8 mouse cellular contexts compared by ENCODE assay signal in the genomic region with DNA sequence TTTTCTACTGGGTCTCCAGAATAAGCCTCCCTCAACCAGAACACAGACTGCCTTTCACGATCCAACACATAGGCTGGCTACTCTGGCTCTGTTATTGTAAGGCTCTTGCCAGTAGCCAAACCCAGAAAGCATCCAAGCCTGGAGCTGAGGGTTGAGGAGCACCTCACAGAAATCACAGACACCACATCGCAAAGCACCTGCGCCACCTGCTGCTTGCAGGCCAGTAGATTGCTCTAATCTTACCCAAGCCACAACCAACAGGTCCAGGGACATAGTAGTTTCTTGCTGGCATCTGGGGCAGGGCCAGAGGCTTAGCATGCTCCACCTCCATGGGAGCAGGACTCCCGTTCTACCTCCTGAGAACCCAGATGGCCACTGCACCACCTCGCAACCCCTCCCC. TPM values are rescaled to one million over a fixed set of nuclear protein-coding genes. Genes with fewer than 3 reads are reported as not detected.
DNase-seq lines count a peak whose midpoint lies in the region; ATAC-seq and TF ChIP-seq lines count a peak whose summit lies in the region.

No protein-coding gene starts in this region.

- WGBS in hindbrain, embryonic 13.5 days: 49% methylated on average over 5 of the region's 5 CpGs
- WGBS in hindbrain, embryonic 10.5 days: 48% methylated on average over 5 of the region's 5 CpGs
- 42% methylated on average over 5 of the region's 5 CpGs for WGBS in embryonic facial prominence, embryonic 10.5 days
- 27% methylated on average over 5 of the region's 5 CpGs for WGBS in limb, embryonic 11.5 days
- 46% methylated on average over 5 of the region's 5 CpGs for WGBS in thymus, adult 2 months

- peak; percentile 29 for ATAC-seq in hindbrain, embryonic 13.5 days (ENCODE audit: low FRiP score)
- no peak for ATAC-seq in limb, embryonic 11.5 days (ENCODE audit: insufficient number of reproducible peaks, low FRiP score, low TSS enrichment, low read depth)

- TF ChIP-seq CTCF in MEL (IDR thresholded peaks at IDR 0.05 in 2 of 3, conservative IDR thresholded peaks at IDR 0.05 in 1 of 3; ENCODE audit: control insufficient read depth in 1 of 3, insufficient read depth in 1 of 3, low read depth in 2 of 3, low read length in 3 of 3, poor library complexity in 1 of 3, severe bottlenecking in 1 of 3): peak in 2 of 3 experiments; percentile 39 to 41; a peak in 4 of 6 replicates
- TF ChIP-seq CTCF in thymus, adult 2 months (IDR thresholded peaks at IDR 0.05; ENCODE audit: borderline replicate concordance, control insufficient read depth, extremely low read depth, insufficient read depth, low read length, poor library complexity): no peak

- no peak overlapping the region for H3K4me2 ChIP-seq in hindbrain, embryonic 13.5 days
- no peak overlapping the region for H3K4me2 ChIP-seq in limb, embryonic 11.5 days (ENCODE audit: low read depth, severe bottlenecking)

- H3K4me1 ChIP-seq in hindbrain, embryonic 13.5 days (replicated peaks): peaks cover 12% of the 10 kb centered on the region
- H3K4me1 ChIP-seq in hindbrain, embryonic 10.5 days (replicated peaks): peaks cover 8% of the 10 kb centered on the region
- H3K4me1 ChIP-seq in MEL (ENCODE audit: control insufficient read depth in 1 of 2, insufficient read depth in 2 of 2, low read length in 2 of 2): no peaks in the 10 kb centered on the region
- H3K4me1 ChIP-seq in embryonic facial prominence, embryonic 10.5 days: peaks cover 10% of the 10 kb centered on the region
- peaks cover 4% of the 10 kb centered on the region; the same call in 1 of the 2 replicates for H3K4me1 ChIP-seq in limb, embryonic 11.5 days (ENCODE audit: control insufficient read depth, insufficient read depth, low read length)
- no peaks in the 10 kb centered on the region for H3K4me1 ChIP-seq in thymus, adult 2 months (replicated peaks; ENCODE audit: control insufficient read depth, insufficient read depth, low read length)

- no peak overlapping the region for H3K9ac ChIP-seq in hindbrain, embryonic 13.5 days
- H3K9ac ChIP-seq in MEL (ENCODE audit: control insufficient read depth, low read depth, low read length, poor library complexity, severe bottlenecking): no peak overlapping the region
- H3K9ac ChIP-seq in limb, embryonic 11.5 days (ENCODE audit: low read length): no peak overlapping the region

- TF ChIP-seq POLR2A in MEL (IDR thresholded peaks at IDR 0.05; ENCODE audit: control insufficient read depth in 1 of 2, insufficient read depth in 1 of 2, low read depth in 1 of 2, low read length in 2 of 2, poor library complexity in 1 of 2): no peak
- TF ChIP-seq POLR2A in thymus, adult 2 months (IDR thresholded peaks at IDR 0.05; ENCODE audit: control insufficient read depth, extremely low read depth, insufficient read depth, low read length, poor library complexity): no peak

- no peak for DNase-seq in hindbrain, embryonic 10.5 days (ENCODE audit: low spot score)
- no peak for DNase-seq in MEL (ENCODE audit: low read depth, low spot score)
- DNase-seq in embryonic facial prominence, embryonic 10.5 days (ENCODE audit: low spot score): peak; percentile 26
- DNase-seq in limb, embryonic 11.5 days (ENCODE audit: low spot score): peak; percentile 43
- DNase-seq in right cerebral cortex, postnatal 4 days: peak; percentile 43
- DNase-seq in thymus, adult 18-20 months: no peak
- DNase-seq in thymus, adult 2 months: no peak

- H3K27ac ChIP-seq in hindbrain, embryonic 13.5 days: no peak overlapping the region
- H3K27ac ChIP-seq in hindbrain, embryonic 10.5 days: no peak overlapping the region
- no peak overlapping the region for H3K27ac ChIP-seq in MEL (ENCODE audit: control insufficient read depth, low read depth, low read length)
- H3K27ac ChIP-seq in embryonic facial prominence, embryonic 10.5 days (replicated peaks): no peak overlapping the region
- no peak overlapping the region for H3K27ac ChIP-seq in limb, embryonic 11.5 days (replicated peaks; ENCODE audit: low read depth, low read length)
- no peak overlapping the region for H3K27ac ChIP-seq in thymus, adult 2 months (ENCODE audit: control insufficient read depth, insufficient read depth, low read length)

- no peaks in the 10 kb centered on the region for H3K79me2 ChIP-seq in MEL (ENCODE audit: control insufficient read depth, insufficient read depth, low read length, poor library complexity)

- no peaks in the 10 kb centered on the region for H3K9me3 ChIP-seq in hindbrain, embryonic 13.5 days
- H3K9me3 ChIP-seq in hindbrain, embryonic 10.5 days: no peaks in the 10 kb centered on the region
- H3K9me3 ChIP-seq in MEL (replicated peaks; ENCODE audit: insufficient read depth, low read length): no peaks in the 10 kb centered on the region
- no peaks in the 10 kb centered on the region for H3K9me3 ChIP-seq in embryonic facial prominence, embryonic 10.5 days
- H3K9me3 ChIP-seq in limb, embryonic 11.5 days (ENCODE audit: control insufficient read depth, low read length): no peaks in the 10 kb centered on the region

- H3K36me3 ChIP-seq in hindbrain, embryonic 13.5 days: no peaks in the 10 kb centered on the region
- H3K36me3 ChIP-seq in hindbrain, embryonic 10.5 days: no peaks in the 10 kb centered on the region
- no peaks in the 10 kb centered on the region for H3K36me3 ChIP-seq in MEL (ENCODE audit: control insufficient read depth in 1 of 2, insufficient read depth in 2 of 2, low read length in 2 of 2)
- H3K36me3 ChIP-seq in embryonic facial prominence, embryonic 10.5 days (replicated peaks): no peaks in the 10 kb centered on the region
- H3K36me3 ChIP-seq in limb, embryonic 11.5 days (ENCODE audit: control insufficient read depth, insufficient read depth, low read length): no peaks in the 10 kb centered on the region
- H3K36me3 ChIP-seq in thymus, adult 2 months (ENCODE audit: control insufficient read depth, insufficient read depth, low read length): no peaks in the 10 kb centered on the region

- TF ChIP-seq RAD21 in MEL (IDR thresholded peaks at IDR 0.05; ENCODE audit: low read depth, low read length): peak; percentile 44

- no peak overlapping the region for H3K4me3 ChIP-seq in hindbrain, embryonic 13.5 days
- H3K4me3 ChIP-seq in hindbrain, embryonic 10.5 days: no peak overlapping the region
- H3K4me3 ChIP-seq in MEL (ENCODE audit: control insufficient read depth in 1 of 2, insufficient read depth in 1 of 2, low read depth in 2 of 2, low read length in 2 of 2): no peak overlapping the region
- H3K4me3 ChIP-seq in embryonic facial prominence, embryonic 10.5 days: no peak overlapping the region
- no peak overlapping the region for H3K4me3 ChIP-seq in limb, embryonic 11.5 days (ENCODE audit: low read depth, low read length)
- H3K4me3 ChIP-seq in thymus, adult 2 months (ENCODE audit: control insufficient read depth, insufficient read depth, low read length): no peak overlapping the region

- 0 out of 2 replicates have a peak, but pooled peaks cover 2% of the 10 kb centered on the region for H3K27me3 ChIP-seq in hindbrain, embryonic 13.5 days
- H3K27me3 ChIP-seq in hindbrain, embryonic 10.5 days (ENCODE audit: insufficient read depth, poor library complexity, severe bottlenecking): no peaks in the 10 kb centered on the region
- H3K27me3 ChIP-seq in MEL (ENCODE audit: control insufficient read depth in 1 of 2, insufficient read depth in 2 of 2, low read length in 2 of 2): no peaks in the 10 kb centered on the region
- H3K27me3 ChIP-seq in embryonic facial prominence, embryonic 10.5 days (replicated peaks; ENCODE audit: low read depth, poor library complexity, severe bottlenecking): 0 out of 2 replicates have a peak, but pooled peaks cover 5% of the 10 kb centered on the region
- H3K27me3 ChIP-seq in limb, embryonic 11.5 days (ENCODE audit: control insufficient read depth, insufficient read depth, low read length): no peaks in the 10 kb centered on the region
- no peaks in the 10 kb centered on the region for H3K27me3 ChIP-seq in thymus, adult 2 months (ENCODE audit: control insufficient read depth, insufficient read depth, low read length)

- no peak for TF ChIP-seq EP300 in MEL (IDR thresholded peaks at IDR 0.05; ENCODE audit: low read depth in 1 of 2, low read length in 2 of 2)

TF ChIP-seq in MEL, 35 proteins besides CTCF, POLR2A, EP300 and RAD21 (continues in another document):
- TF ChIP-seq ETS1 (IDR thresholded peaks at IDR 0.05; ENCODE audit: low read depth, low read length) (no peak), ELF1 (IDR thresholded peaks at IDR 0.05; ENCODE audit: low read depth, low read length) (no peak), HCFC1 (IDR thresholded peaks at IDR 0.05; ENCODE audit: low read depth, low read length) (no peak), USF1 (IDR thresholded peaks at IDR 0.05; ENCODE audit: low read depth, low read length) (no peak), E2F4 (IDR thresholded peaks at IDR 0.05; ENCODE audit: borderline replicate concordance, low read depth, low read length) (no peak), TBP (IDR thresholded peaks at IDR 0.05; ENCODE audit: low read depth, low read length) (no peak), MXI1 (IDR thresholded peaks at IDR 0.05; ENCODE audit: low read depth, low read length) (no peak), ZC3H11A (IDR thresholded peaks at IDR 0.05; ENCODE audit: low read depth, low read length) (peak; percentile 26; the same call in 1 of the 2 replicates), SMC3 (IDR thresholded peaks at IDR 0.05; ENCODE audit: low read depth, low read length) (peak; percentile 42; the same call in 1 of the 2 replicates)

RNA-seq across cellular contexts. Expression of a gene that starts 25.9 kb away (rescaled TPM):
- polyA plus RNA-seq in hindbrain, embryonic 13.5 days (2015; fragmentation: Nextera tagmentation; extraction: Ambion mirVana): 54.1 and 54.5 TPM in 2 replicates
- 39.4 and 50.2 TPM in 2 replicates for polyA plus RNA-seq in hindbrain, embryonic 10.5 days (2016; fragmentation: Nextera tagmentation; extraction: Ambion mirVana)
- total RNA-seq in MEL (2012; rRNA removed): 15.6 and 19.8 TPM in 2 replicates
- 10 to 100 TPM in 1 of 2 experiments, not detected in 1; 18.8 TPM for polyA plus RNA-seq in MEL (2012; ENCODE audit: insufficient read depth in 1 of 2, insufficient read length in 2 of 2, low read depth in 1 of 2, low replicate concordance in 2 of 2, missing spikeins in 1 of 2)
- polyA plus RNA-seq in embryonic facial prominence, embryonic 10.5 days (2016; fragmentation: Nextera tagmentation; extraction: Ambion mirVana): 35.0 and 35.1 TPM in 2 replicates
- 34.4 and 35.4 TPM in 2 replicates for polyA plus RNA-seq in limb, embryonic 11.5 days (2014; fragmentation: Nextera tagmentation; extraction: Ambion mirVana)
- polyA plus RNA-seq in thymus, adult 2 months (2012; rRNA removed): 8.2 and 9.1 TPM in 2 replicates

RNA-seq across cellular contexts. Expression of a gene that starts 44.8 kb away (rescaled TPM):
- polyA plus RNA-seq in hindbrain, embryonic 13.5 days (2015; fragmentation: Nextera tagmentation; extraction: Ambion mirVana): 792 and 817 TPM in 2 replicates
- polyA plus RNA-seq in hindbrain, embryonic 10.5 days (2016; fragmentation: Nextera tagmentation; extraction: Ambion mirVana): 514 and 598 TPM in 2 replicates
- 108 and 115 TPM in 2 replicates for total RNA-seq in MEL (2012; rRNA removed)
- polyA plus RNA-seq in MEL (2012; ENCODE audit: insufficient read depth in 1 of 2, insufficient read length in 2 of 2, low read depth in 1 of 2, low replicate concordance in 2 of 2, missing spikeins in 1 of 2): 100 to 1,000 TPM; 355 to 482 TPM
- polyA plus RNA-seq in embryonic facial prominence, embryonic 10.5 days (2016; fragmentation: Nextera tagmentation; extraction: Ambion mirVana): 608 and 633 TPM in 2 replicates
- 583 and 614 TPM in 2 replicates for polyA plus RNA-seq in limb, embryonic 11.5 days (2014; fragmentation: Nextera tagmentation; extraction: Ambion mirVana)
- polyA plus RNA-seq in thymus, adult 2 months (2012; rRNA removed): 11.5 and 13.4 TPM in 2 replicates

Comparison
In these comparisons a context has a peak if more than half of its experiments do, and no peak if none do; other contexts are left out.
1. DNase-seq: peak in embryonic facial prominence, embryonic 10.5 days (single experiment), limb, embryonic 11.5 days (single experiment) and right cerebral cortex, postnatal 4 days (single experiment); none in hindbrain, embryonic 10.5 days (single experiment), MEL (single experiment), thymus, adult 18-20 months (0 of 2) and thymus, adult 2 months (single experiment).
2. RNA of a gene that starts 44.8 kb away (polyA plus RNA-seq): 792 to 817 TPM in hindbrain, embryonic 13.5 days, 608 to 633 TPM in embryonic facial prominence, embryonic 10.5 days, 583 to 614 TPM in limb, embryonic 11.5 days, 514 to 598 TPM in hindbrain, embryonic 10.5 days and 355 to 482 TPM in MEL; 11.5 to 13.4 TPM in thymus, adult 2 months; every median in the first group is over 10 times any median in the second.